Mouse (Mus musculus) layer of hippocampus, postnatal 25 days (tissue): Measurements from ENCODE around the gene Mas1. TPM values are rescaled to one million over a fixed set of nuclear protein-coding genes. Genes with fewer than 3 reads are reported as not detected.

Experiments used
- DNase-seq, 2 experiments: peaks; one replicate each; pipeline ENCODE4 v3.0.0; 2022; ENCODE audit warnings: mixed read lengths in 2 of 2, low spot score in 1 of 2; ENCODE audit errors: extremely low spot score in 1 of 2
- microRNA-seq, 2 experiments: library from miRNA; unstranded; fragments of <30 nt; microRNA quantifications; one replicate each; pipeline ENCODE4 v1.2.0; 2021
- total RNA-seq, 2 experiments: library from RNA; stranded (reverse); gene quantifications; 2 replicates each; pipeline ENCODE4 v1.2.3; 2021

Mas1 gene
- total RNA-seq, 2 experiments from 2014 or later = 49.6 to 62.9 TPM

DNA sequence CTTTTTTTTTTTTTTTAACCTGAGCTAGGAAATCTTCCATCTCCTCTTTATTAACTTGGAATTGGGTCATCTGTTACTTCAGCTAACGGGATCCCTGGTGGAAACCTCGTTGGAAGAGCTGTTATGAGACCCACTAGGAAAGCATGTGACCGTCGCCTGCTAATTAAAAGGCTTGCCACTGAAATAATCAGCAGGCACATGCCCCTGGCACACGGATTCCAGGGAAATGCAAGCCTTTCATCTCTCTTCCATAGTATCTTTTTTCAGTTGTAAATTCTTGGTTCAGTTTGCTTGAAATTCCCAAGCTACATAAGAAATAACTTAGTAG, 76.9 kb downstream of the Mas1 start:
- DNase-seq = no peak

Small RNA genes within 50 kb of the gene (microRNA-seq; reads per million reads assigned to microRNA genes)
- 0 reads per million in 2 experiments for gene Gm24085

Other genes starting within 250 kb of the Mas1 start
- gene Slc22a1, start 192.3 kb downstream of the Mas1 start, total RNA-seq = not detected
- gene Igf2r, start 98.5 kb downstream of the Mas1 start, total RNA-seq = 10 to 100 TPM; 28.1 to 29.8 TPM
- under 1 TPM in 1 of 2 experiments, not detected in 1; 0.12 TPM for gene Mrgprh, start 7.9 kb upstream of the Mas1 start, total RNA-seq
- 1 to 10 TPM; 2.3 to 2.5 TPM for gene Pnldc1, start 42.1 kb upstream of the Mas1 start, total RNA-seq
- 100 to 1,000 TPM; 188 to 223 TPM for gene Tcp1, start 47.6 kb upstream of the Mas1 start, total RNA-seq
- gene Mrpl18, start 48.2 kb upstream of the Mas1 start, total RNA-seq = 10 to 100 TPM; 58.6 to 66.1 TPM
- 1 to 10 TPM; 4.8 to 5.2 TPM for gene Acat3, start 72.5 kb upstream of the Mas1 start, total RNA-seq
- gene Acat2, start 92.6 kb upstream of the Mas1 start, total RNA-seq = 10 to 100 TPM; 53.6 to 56.1 TPM
- gene Wtap, start 126.0 kb upstream of the Mas1 start, total RNA-seq = 10 to 100 TPM; 51.6 to 56.7 TPM
- 100 to 1,000 TPM; 243 to 274 TPM for gene Sod2, start 138.7 kb upstream of the Mas1 start, total RNA-seq
- gene Gpr31b, start 184.2 kb upstream of the Mas1 start, total RNA-seq = not detected
- gene Tcp10b, start 193.0 kb upstream of the Mas1 start, total RNA-seq = under 1 TPM; 0.20 to 0.82 TPM